Mouse (Mus musculus): ENCODE results near the gene Acin1. TPM values are rescaled to one million over a fixed set of nuclear protein-coding genes. Genes with fewer than 3 reads are reported as not detected.

The Acin1 gene
- polyA plus RNA-seq, 1 experiment from 2014 or later = 101 TPM

- Histone ChIP-seq H3K4me2 (ENCODE audit: low read depth, low read length) (no peak overlapping the region), H3K4me3 (replicated peaks; ENCODE audit: low read length) (no peak overlapping the region), H3K36me3 (ENCODE audit: control insufficient read depth, insufficient read depth, low read length) (peaks cover 31% of the 10 kb centered on the region), H3K9ac (ENCODE audit: low read length) (no peak overlapping the region), H3K27me3 (ENCODE audit: control insufficient read depth, insufficient read depth, low read length) (no peaks in the 10 kb centered on the region), H3K9me3 (replicated peaks; ENCODE audit: control insufficient read depth, low read length) (no peaks in the 10 kb centered on the region), H3K27ac (ENCODE audit: low read length) (no peak overlapping the region), H3K4me1 (ENCODE audit: control insufficient read depth, insufficient read depth, low read length) (peaks cover 3% of the 10 kb centered on the region; the same call in 1 of the 2 replicates)
- WGBS = 79% methylated on average over 25 of the region's 25 CpGs
- no peak for ATAC-seq (ENCODE audit: insufficient read depth, low FRiP score)
Observed at GRCm38 (mm10) chr14:54642224-54642944, 44.3 kb downstream of the Acin1 start.

- ATAC-seq (ENCODE audit: insufficient read depth, low FRiP score) = peak; percentile 94
- H3K4me2 ChIP-seq (ENCODE audit: low read depth, low read length) = peak within 1 kb of the TSS; percentile 96
- H3K9ac ChIP-seq (ENCODE audit: low read length) = peak within 1 kb of the TSS; percentile 88
- no peaks in the 10 kb centered on the region for H3K9me3 ChIP-seq (replicated peaks; ENCODE audit: control insufficient read depth, low read length)
- under 1% methylated on average over 50 of the region's 52 CpGs for WGBS
- peaks cover 26% of the 10 kb centered on the region for H3K36me3 ChIP-seq (ENCODE audit: control insufficient read depth, insufficient read depth, low read length)
- H3K4me1 ChIP-seq (ENCODE audit: control insufficient read depth, insufficient read depth, low read length) = peaks cover 3% of the 10 kb centered on the region; the same call in 1 of the 2 replicates
- H3K4me3 ChIP-seq (replicated peaks; ENCODE audit: low read length) = peak within 1 kb of the TSS; percentile 74
- H3K27ac ChIP-seq (ENCODE audit: low read length) = peak within 1 kb of the TSS; percentile 75
- H3K27me3 ChIP-seq (ENCODE audit: control insufficient read depth, insufficient read depth, low read length) = no peaks in the 10 kb centered on the region
Observed at GRCm38 (mm10) chr14:54641305-54641969, 45.3 kb downstream of the Acin1 start, which contains the start of gene Cdh24. TSS of gene Cdh24 (minus strand) at chr14:54641364.

GRCm38 (mm10) chr14:54640946-54641304 is 45.8 kb downstream of the Acin1 start, which contains the start of gene Gm17606:
TSS of gene Gm17606 (plus strand) at chr14:54640952.
- peak within 1 kb of the TSS; percentile 96 for H3K4me2 ChIP-seq (ENCODE audit: low read depth, low read length)
- no peaks in the 10 kb centered on the region for H3K27me3 ChIP-seq (ENCODE audit: control insufficient read depth, insufficient read depth, low read length)
- H3K4me1 ChIP-seq (ENCODE audit: control insufficient read depth, insufficient read depth, low read length) = peaks cover 3% of the 10 kb centered on the region; the same call in 1 of the 2 replicates
- H3K4me3 ChIP-seq (replicated peaks; ENCODE audit: low read length) = peak within 1 kb of the TSS; percentile 74
- 3% methylated on average over 26 of the region's 28 CpGs for WGBS
- H3K9me3 ChIP-seq (replicated peaks; ENCODE audit: control insufficient read depth, low read length) = no peaks in the 10 kb centered on the region
- H3K27ac ChIP-seq (ENCODE audit: low read length) = peak within 1 kb of the TSS; percentile 75
- H3K36me3 ChIP-seq (ENCODE audit: control insufficient read depth, insufficient read depth, low read length) = peaks cover 21% of the 10 kb centered on the region
- H3K9ac ChIP-seq (ENCODE audit: low read length) = peak within 1 kb of the TSS; percentile 88
- ATAC-seq (ENCODE audit: insufficient read depth, low FRiP score) = peak; percentile 22; the same call in 1 of the 2 replicates

- Histone ChIP-seq H3K9me3 (replicated peaks; ENCODE audit: control insufficient read depth, low read length) (no peaks in the 10 kb centered on the region), H3K27ac (ENCODE audit: low read length) (no peak overlapping the region), H3K4me1 (ENCODE audit: control insufficient read depth, insufficient read depth, low read length) (peaks cover 3% of the 10 kb centered on the region; the same call in 1 of the 2 replicates), H3K4me3 (replicated peaks; ENCODE audit: low read length) (no peak overlapping the region; the same call in 1 of the 2 replicates), H3K4me2 (ENCODE audit: low read depth, low read length) (peak overlapping the region; percentile 96), H3K27me3 (ENCODE audit: control insufficient read depth, insufficient read depth, low read length) (no peaks in the 10 kb centered on the region), H3K36me3 (ENCODE audit: control insufficient read depth, insufficient read depth, low read length) (peaks cover 13% of the 10 kb centered on the region), H3K9ac (ENCODE audit: low read length) (peak overlapping the region; percentile 47)
- WGBS = 28% methylated on average over 4 of the region's 4 CpGs
- no peak for ATAC-seq (ENCODE audit: insufficient read depth, low FRiP score)
Observed at GRCm38 (mm10) chr14:54640121-54640520, 46.6 kb downstream of the Acin1 start.

- no peak overlapping the region for H3K9ac ChIP-seq (ENCODE audit: low read length)
- WGBS = 76% methylated on average over 5 of the region's 5 CpGs
- H3K4me3 ChIP-seq (replicated peaks; ENCODE audit: low read length) = no peak overlapping the region
- H3K27me3 ChIP-seq (ENCODE audit: control insufficient read depth, insufficient read depth, low read length) = no peaks in the 10 kb centered on the region
- H3K4me2 ChIP-seq (ENCODE audit: low read depth, low read length) = no peak overlapping the region
- H3K36me3 ChIP-seq (ENCODE audit: control insufficient read depth, insufficient read depth, low read length) = no peaks in the 10 kb centered on the region
- H3K27ac ChIP-seq (ENCODE audit: low read length) = no peak overlapping the region
- H3K9me3 ChIP-seq (replicated peaks; ENCODE audit: control insufficient read depth, low read length) = no peaks in the 10 kb centered on the region
- no peak for ATAC-seq (ENCODE audit: insufficient read depth, low FRiP score)
- peaks cover 3% of the 10 kb centered on the region; the same call in 1 of the 2 replicates for H3K4me1 ChIP-seq (ENCODE audit: control insufficient read depth, insufficient read depth, low read length)
Observed at GRCm38 (mm10) chr14:54638210-54638609, 48.5 kb downstream of the Acin1 start.

- H3K4me2 ChIP-seq (ENCODE audit: low read depth, low read length) = no peak overlapping the region
- H3K4me1 ChIP-seq (ENCODE audit: control insufficient read depth, insufficient read depth, low read length) = peaks cover 3% of the 10 kb centered on the region; the same call in 1 of the 2 replicates
- no peaks in the 10 kb centered on the region for H3K9me3 ChIP-seq (replicated peaks; ENCODE audit: control insufficient read depth, low read length)
- H3K4me3 ChIP-seq (replicated peaks; ENCODE audit: low read length) = no peak overlapping the region
- H3K36me3 ChIP-seq (ENCODE audit: control insufficient read depth, insufficient read depth, low read length) = peaks cover 5% of the 10 kb centered on the region; the same call in 1 of the 2 replicates
- ATAC-seq (ENCODE audit: insufficient read depth, low FRiP score) = no peak
- 51% methylated on average over 8 of the region's 8 CpGs for WGBS
- no peaks in the 10 kb centered on the region for H3K27me3 ChIP-seq (ENCODE audit: control insufficient read depth, insufficient read depth, low read length)
- H3K27ac ChIP-seq (ENCODE audit: low read length) = no peak overlapping the region
- no peak overlapping the region for H3K9ac ChIP-seq (ENCODE audit: low read length)
Observed at GRCm38 (mm10) chr14:54636954-54637353, 49.8 kb downstream of the Acin1 start.

- ATAC-seq (ENCODE audit: insufficient read depth, low FRiP score) = no peak
- Histone ChIP-seq H3K4me2 (ENCODE audit: low read depth, low read length) (no peak overlapping the region), H3K9ac (ENCODE audit: low read length) (no peak overlapping the region), H3K27me3 (ENCODE audit: control insufficient read depth, insufficient read depth, low read length) (no peaks in the 10 kb centered on the region), H3K27ac (ENCODE audit: low read length) (no peak overlapping the region), H3K9me3 (replicated peaks; ENCODE audit: control insufficient read depth, low read length) (no peaks in the 10 kb centered on the region), H3K4me3 (replicated peaks; ENCODE audit: low read length) (no peak overlapping the region), H3K4me1 (ENCODE audit: control insufficient read depth, insufficient read depth, low read length) (no peaks in the 10 kb centered on the region), H3K36me3 (ENCODE audit: control insufficient read depth, insufficient read depth, low read length) (peaks cover 10% of the 10 kb centered on the region; the same call in 1 of the 2 replicates)
- 79% methylated on average over 4 of the region's 4 CpGs for WGBS
Observed at GRCm38 (mm10) chr14:54634182-54634581, 52.5 kb downstream of the Acin1 start.

GRCm38 (mm10) chr14:54632252-54632651 is 54.5 kb downstream of the Acin1 start:
- peaks cover 10% of the 10 kb centered on the region; the same call in 1 of the 2 replicates for H3K36me3 ChIP-seq (ENCODE audit: control insufficient read depth, insufficient read depth, low read length)
- no peaks in the 10 kb centered on the region for H3K9me3 ChIP-seq (replicated peaks; ENCODE audit: control insufficient read depth, low read length)
- H3K4me3 ChIP-seq (replicated peaks; ENCODE audit: low read length) = no peak overlapping the region
- no peak for ATAC-seq (ENCODE audit: insufficient read depth, low FRiP score)
- no peaks in the 10 kb centered on the region for H3K4me1 ChIP-seq (ENCODE audit: control insufficient read depth, insufficient read depth, low read length)
- H3K9ac ChIP-seq (ENCODE audit: low read length) = no peak overlapping the region
- 90% methylated on average over 37 of the region's 37 CpGs for WGBS
- H3K27me3 ChIP-seq (ENCODE audit: control insufficient read depth, insufficient read depth, low read length) = no peaks in the 10 kb centered on the region
- no peak overlapping the region for H3K4me2 ChIP-seq (ENCODE audit: low read depth, low read length)
- no peak overlapping the region for H3K27ac ChIP-seq (ENCODE audit: low read length)

GRCm38 (mm10) chr14:54631240-54631599 is 55.5 kb downstream of the Acin1 start:
- 0 out of 2 replicates have a peak, but pooled peaks have one; percentile 27 for ATAC-seq (ENCODE audit: insufficient read depth, low FRiP score)
- no peak overlapping the region for H3K4me3 ChIP-seq (replicated peaks; ENCODE audit: low read length)
- no peak overlapping the region for H3K27ac ChIP-seq (ENCODE audit: low read length)

More at GRCm38 (mm10) chr14:54631240-54631599, 55.5 kb downstream of the Acin1 start:
- Histone ChIP-seq H3K4me1 (ENCODE audit: control insufficient read depth, insufficient read depth, low read length) (no peaks in the 10 kb centered on the region), H3K9me3 (replicated peaks; ENCODE audit: control insufficient read depth, low read length) (no peaks in the 10 kb centered on the region), H3K9ac (ENCODE audit: low read length) (no peak overlapping the region; the same call in 1 of the 2 replicates), H3K4me2 (ENCODE audit: low read depth, low read length) (no peak overlapping the region), H3K27me3 (ENCODE audit: control insufficient read depth, insufficient read depth, low read length) (no peaks in the 10 kb centered on the region), H3K36me3 (ENCODE audit: control insufficient read depth, insufficient read depth, low read length) (peaks cover 10% of the 10 kb centered on the region; the same call in 1 of the 2 replicates)
- WGBS = 59% methylated on average over 4 of the region's 4 CpGs

Measured in stomach, embryonic 16.5 days (tissue).